Mouse (Mus musculus) cortical plate, adult 2 months (tissue): Measurements from ENCODE around the gene Mrtfa.

Experiments used
- CTCF ChIP-seq: fragments of 200-500 bp; IDR thresholded peaks from 2 replicates; pipeline ENCODE4 v1.5.1; 2011; ENCODE audit warnings: mild to moderate bottlenecking, control low read depth, low read length; ENCODE audit not compliant: insufficient read depth; ENCODE audit errors: extremely low read depth
- POLR2A ChIP-seq: fragments of 200-500 bp; IDR thresholded peaks from 2 replicates; pipeline ENCODE4 v1.6.1; 2011; ENCODE audit warnings: mild to moderate bottlenecking, low read length, control low read depth; ENCODE audit not compliant: insufficient read depth; ENCODE audit errors: extremely low read depth

GRCm38 (mm10) chr15:81064661-81065060, 125.9 kb downstream of the Mrtfa start:
- no peak for TF ChIP-seq CTCF
- no peak for TF ChIP-seq POLR2A
